Mouse (Mus musculus) frontal cortex, adult (tissue): ENCODE measurements around the gene Tmem181a.
"Not testable (repeated sequence)": the region's sequence is repeated elsewhere in the genome, so short reads cannot be mapped to it uniquely, and the experiment has no call there.

Experiments
- ATAC-seq: cut with Nextera tagmentation; 2 replicates; pipeline ENCODE4 v1.9.2; 2017; ENCODE audit warnings: mild to moderate bottlenecking, moderate library complexity, mixed read lengths; ENCODE audit not compliant: low TSS enrichment

The Tmem181a gene

DNA sequence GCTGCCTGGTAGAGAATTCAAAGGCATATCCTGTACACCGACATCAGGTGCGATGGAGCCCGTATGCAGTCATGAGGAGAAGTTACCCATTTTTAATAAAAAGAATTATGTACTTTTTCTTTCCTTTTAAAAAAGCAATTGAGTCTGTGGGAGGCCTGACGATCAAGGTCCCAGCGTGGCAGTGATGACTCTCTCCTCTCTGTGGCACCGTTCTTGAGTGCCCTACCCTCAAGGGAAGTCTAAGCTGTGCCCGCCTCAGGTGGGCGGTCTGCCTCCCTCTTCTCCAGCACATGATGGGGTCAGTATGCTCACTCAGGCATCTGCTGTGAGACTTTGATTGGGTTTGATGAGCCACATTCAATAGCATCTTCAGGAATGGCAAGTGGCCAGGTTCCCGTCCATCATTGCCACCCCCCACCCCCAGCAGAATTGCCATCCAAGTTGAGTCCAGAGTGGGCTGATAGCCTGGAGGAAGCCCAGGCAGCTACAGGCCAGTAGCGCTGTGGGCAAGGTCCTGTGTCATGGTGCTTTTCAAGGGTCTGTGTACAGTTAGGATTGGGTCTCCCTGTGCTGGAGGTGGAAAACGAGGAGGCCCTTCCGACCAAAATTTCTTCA is 49.1 kb downstream of the Tmem181a start:
- ATAC-seq = not testable (repeated sequence)

DNA sequence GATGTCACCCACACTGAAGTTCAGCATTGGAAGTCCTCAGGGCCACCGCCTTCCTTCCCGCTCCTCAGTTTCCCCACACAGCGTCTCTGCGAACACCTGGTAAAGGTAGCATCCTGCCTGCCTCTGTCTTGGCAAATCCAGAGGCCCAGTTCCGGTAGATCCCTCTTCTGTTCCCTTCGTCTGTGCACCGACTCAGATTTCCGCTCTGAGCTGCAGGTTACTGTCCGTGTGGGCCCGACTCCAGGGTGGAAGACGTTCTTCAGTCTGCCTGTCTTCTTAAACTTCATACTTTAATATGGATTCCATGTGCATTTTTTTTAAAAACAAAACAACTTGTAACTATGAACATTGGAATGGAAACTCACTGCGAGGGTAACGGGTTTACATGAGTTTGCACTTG is 49.8 kb downstream of the Tmem181a start:
- ATAC-seq = not testable (repeated sequence)

DNA sequence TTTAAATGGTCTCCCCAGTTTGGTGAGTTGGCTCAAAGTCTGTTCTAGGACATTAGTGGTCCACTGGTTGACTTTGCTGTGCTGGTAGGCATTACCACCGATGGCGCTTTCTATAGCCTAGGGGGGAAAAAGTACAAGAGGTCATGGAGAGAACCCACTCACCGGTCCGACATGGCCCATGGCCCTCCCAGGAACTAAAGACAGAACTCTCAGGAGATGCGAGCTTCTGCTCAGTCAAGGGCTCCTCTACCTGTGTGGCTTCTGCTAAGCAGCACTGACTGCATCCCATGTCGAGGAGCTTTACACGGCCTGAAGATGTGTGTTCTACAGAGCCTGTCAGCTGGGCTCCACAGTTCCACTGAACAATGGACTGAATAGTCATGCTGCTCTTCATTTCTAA is 55.1 kb downstream of the Tmem181a start:
- ATAC-seq = not testable (repeated sequence)

DNA sequence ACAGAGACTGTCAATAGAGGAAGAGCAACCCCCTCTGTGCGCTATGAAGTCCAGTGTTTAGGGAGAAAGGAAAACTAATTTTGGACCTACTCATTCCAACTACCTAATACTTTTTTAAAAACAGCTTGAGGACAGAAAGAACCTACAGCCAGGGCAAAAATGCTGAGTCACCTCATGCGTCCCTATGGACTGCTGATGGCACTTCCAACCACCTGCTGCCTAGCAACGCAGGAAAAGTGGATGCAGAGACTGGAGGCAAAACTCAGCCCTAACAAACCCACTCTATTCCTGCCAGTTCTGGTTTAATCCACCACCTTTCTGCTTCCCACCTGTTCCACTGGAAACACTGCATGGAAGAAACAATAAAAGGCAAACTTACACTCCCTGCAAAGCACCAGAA is 56.1 kb downstream of the Tmem181a start:
- not testable (repeated sequence) for ATAC-seq

DNA sequence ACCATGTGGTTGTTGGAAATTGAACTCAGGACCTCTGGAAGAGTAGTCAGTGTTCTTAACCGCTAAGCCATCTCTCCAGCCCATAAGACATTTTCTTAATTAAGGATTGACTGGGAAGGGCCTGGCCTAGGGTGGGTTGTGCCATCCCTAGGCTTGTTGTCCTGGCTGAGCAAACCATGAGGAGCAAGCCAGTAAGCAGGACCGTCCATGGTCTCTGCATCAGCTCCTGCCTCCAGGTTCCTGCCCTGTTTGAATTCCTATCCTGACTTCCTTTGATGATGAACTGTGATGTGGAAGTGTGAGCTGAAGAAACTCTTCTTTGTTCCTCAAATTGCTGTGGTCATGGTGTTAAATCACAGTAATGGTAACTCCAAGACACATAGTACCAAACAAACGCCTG is 57.8 kb downstream of the Tmem181a start:
- not testable (repeated sequence) for ATAC-seq

DNA sequence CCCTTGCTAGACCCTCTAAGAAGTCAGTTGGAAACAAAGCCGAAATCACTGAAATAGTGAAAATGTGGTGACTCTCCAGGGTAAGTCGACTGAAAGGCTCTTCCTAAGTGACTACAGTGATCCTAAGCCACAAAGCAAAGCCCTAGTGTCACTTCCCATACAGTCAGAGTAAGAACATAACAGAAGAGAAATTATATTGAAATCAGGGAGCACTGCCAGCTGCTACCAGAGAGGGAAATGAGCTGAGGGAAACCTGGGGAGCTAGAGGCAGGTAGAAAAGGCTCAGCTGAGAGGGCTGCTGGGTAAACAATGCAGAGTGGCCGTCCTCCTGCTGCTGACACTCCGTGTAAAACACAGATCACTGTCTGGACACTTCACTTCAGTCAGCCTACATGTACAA is 59.0 kb downstream of the Tmem181a start:
- ATAC-seq = not testable (repeated sequence)

DNA sequence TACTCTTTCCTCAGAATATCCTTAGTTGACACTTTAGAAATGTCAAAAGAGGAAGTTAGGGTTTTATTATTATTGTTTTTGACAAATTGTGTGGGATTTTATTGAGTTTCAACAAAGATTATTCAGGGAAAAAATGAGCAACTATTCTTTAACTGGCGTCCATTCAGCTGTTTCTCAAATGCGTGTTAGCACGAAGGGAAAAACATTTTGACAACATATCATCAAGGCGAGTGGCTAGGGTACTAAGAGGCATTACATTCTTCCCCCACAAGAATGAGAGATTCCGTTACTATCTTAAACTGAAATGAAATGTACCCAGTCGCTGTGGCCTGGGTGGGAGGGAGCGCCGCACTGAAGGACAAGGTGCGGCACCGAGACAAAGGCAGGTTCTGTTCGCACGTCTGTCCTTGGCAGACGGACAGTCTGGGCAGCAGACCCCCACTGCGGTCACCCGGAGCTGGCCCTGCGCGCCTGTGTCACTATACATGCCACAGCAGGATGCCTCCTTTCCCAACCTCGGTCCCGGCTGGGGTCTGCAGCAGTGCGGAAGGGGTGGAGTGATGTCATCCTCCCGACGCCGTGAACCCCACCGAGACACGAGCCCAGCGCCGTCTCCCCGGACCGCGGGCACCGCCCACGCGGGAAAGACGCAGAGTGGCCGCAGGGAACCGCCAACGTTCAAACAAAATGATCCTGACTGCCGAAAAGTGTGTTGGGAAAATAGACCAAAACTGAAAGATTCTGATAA is 59.9 kb downstream of the Tmem181a start:
- ATAC-seq = not testable (repeated sequence)

DNA sequence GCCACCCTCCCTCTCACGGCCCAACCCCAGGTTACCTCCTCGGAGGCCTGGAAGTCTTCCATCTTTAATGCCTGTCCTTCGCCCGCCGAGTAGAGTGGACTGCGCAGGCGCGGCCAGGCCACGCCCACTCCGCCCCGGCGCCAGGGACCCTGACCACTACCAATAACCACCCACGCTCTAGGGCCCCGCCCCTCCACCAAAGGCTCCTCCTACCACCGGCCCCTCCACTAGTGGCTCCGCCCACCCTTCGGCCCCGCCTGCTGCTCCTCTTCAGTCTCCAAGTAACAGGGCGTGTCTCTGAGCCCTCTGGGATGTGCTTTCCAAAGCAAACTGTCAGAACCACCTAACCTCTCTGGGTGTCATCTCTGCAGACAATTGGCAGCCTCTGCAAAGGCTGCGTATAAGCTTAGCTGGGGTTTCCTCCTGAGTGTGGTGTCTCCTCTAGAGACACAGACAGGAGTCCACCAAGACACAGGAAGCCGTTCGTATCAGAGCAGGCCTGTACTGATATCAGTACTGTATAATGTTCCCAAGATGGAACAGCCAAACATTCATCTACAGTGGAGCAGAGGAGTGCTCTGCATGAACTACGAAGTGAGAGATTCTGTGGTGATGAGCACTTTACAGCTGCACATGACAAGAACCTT is 60.8 kb downstream of the Tmem181a start, which contains the start of gene Dynlt1a:
Dynlt1a (minus strand) TSS at position 162 of the 647 bp plus-strand sequence.
- ATAC-seq = peak; percentile 49

DNA sequence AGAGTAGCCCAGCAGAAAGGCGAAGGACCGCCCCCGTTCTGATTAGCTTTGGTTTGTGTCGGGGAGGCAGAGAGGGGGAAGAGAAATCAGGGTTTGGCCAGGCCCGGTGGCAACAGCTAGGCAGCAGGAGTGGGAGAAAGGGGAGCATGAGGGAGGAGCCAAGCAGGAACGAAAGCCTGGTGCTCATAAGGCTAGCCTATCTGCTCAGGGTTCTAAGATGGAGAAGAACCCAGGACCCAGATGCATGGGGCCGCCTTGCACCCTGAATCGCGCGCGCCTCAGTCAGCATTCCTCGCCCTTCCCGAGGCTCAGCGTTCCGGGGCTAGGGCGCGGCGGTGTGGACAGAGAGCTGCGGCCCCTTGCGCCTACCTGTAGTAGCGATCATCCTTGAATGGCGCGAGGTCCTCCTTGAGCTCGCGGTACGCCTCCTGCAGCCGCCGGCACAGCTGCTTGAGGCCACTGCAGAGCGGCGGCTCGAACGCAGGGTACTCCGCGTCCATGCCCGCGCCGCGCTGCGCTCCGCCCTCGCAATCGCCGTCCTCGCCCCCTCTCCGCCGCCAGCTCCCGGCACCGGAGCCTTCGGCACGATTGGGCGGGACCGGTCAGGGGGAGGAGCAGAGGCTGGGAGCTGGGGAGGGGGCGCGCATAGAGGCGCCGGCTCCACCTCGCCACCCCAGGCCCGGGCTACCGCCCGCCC is 64.6 kb downstream of the Tmem181a start:
- ATAC-seq = peak; percentile 74

DNA sequence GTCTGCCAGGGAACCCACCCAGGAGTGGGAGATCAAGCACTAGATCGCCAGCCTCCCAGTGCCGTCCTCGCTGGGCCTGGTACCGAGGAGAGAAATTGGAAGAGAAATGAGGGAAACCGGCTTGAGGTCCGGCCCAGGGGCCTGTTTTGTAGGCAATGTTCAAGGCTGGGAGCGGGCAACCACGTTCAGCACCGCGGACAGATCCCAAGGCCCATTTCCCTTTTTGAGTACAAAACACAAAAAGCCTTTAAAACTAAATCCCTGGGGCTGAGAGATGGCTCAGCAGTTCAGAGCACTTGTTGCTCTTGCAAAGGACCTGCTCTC is 65.1 kb downstream of the Tmem181a start:
- ATAC-seq = not testable (repeated sequence)

DNA sequence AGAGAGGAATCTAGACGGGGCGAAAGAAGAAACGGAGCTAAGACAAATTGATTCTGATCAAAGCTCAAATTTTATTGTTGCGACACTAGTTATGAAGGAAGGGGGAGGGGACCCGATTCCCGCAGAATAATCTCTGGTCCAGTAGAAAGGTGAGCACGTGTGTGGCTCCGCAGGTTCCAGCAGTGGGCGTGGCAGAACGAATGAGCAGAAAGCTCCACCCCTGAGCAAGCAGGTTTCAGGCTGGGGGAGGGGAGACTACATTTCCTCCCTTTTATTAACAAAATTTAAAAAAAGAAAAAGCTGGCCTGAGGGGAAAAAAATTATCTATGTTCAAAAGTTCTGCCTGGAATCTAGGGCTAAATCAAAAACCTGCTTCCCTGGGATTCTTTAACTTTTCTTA is 68.4 kb downstream of the Tmem181a start:
- ATAC-seq = not testable (repeated sequence)

DNA sequence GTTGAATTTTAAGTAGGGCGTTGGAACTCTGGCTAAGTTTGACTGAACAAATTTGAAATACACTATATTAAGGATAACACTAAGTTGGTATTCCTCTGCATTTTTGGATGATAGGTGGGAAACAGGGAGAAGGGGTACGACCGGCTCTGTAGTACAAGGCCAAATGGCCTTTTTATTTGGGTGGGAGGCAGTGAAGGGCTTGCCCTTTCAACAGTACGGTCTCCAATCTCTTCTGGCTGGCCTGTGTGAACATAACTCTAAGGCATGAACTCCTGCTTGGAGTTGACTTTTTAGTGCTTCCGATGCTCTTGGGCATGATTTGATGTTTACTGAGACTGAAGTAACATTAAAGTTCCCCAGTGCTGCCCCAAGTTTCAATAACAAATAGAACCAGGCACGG is 68.9 kb downstream of the Tmem181a start:
- ATAC-seq = not testable (repeated sequence)

DNA sequence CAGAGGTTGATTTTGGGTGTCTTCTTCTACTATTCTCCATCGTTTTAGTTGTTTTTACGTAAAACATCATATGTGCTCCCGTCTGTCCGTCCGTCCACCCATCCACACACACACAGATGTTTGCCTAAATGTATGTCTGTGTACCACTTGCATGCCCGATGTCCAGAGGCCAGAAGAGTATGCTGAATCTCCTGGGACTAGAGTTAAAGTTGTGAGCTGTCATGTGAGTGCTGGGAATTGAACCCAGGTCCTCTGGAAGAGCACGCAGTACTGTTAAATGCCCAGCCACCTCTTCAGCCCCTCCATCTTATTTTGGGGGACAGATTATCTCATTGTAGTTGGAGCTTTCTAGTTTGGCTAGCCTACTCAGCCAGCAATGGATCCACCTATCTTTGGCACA is 70.9 kb downstream of the Tmem181a start:
- ATAC-seq = not testable (repeated sequence)

DNA sequence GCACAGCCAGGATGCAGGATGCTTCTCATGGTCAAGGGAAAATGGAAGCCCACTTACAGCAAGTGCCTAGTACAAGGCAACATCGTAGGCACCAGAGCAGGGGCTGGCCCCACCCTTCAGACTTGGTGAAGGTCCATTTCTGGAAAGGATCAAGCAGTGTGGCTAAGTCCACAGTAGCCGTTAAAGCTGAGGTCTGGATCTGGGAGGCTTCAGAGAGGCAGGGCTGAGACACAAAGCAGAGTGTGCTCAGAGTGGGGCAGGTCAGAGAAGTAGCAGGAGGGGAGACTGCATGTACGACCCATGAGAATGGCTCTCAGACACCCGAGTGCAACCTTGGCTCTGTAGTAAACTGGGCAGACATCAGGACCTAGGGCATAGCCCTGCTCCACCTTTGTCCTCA is 72.3 kb downstream of the Tmem181a start:
- not testable (repeated sequence) for ATAC-seq

DNA sequence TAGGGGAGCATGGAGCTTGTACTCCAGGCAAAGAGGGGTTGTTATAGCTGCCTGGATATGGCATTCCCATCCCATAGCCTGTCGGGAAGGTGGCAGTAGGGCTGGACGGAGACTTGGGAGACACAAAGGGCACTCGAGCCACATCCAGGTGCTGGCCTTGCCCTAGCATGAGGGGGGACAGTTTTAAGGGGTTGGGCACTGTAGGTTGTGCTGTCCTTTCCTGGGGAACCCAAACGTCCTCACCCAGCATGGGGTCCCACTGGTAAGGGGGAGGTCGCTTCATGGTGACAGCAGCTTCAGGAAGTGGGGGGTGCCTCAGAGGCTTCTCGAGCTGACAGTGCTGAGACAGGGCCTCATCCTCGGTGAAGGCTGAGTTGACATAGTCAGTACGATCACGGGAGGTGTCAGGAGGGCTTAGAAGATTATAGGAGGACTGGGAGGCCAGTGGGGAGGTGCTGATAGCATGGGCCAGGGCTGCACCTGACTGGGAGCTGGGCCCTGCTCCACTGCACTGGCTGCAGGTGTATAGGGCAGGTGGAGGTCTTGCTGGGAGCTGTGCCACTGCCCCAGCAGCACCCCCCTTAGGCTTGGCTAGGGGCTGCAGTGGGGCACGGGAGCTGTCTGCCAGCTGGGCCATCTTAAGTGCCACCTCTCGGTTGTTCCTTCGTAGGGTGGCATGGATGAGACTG is 86.1 kb downstream of the Tmem181a start:
- not testable (repeated sequence) for ATAC-seq

DNA sequence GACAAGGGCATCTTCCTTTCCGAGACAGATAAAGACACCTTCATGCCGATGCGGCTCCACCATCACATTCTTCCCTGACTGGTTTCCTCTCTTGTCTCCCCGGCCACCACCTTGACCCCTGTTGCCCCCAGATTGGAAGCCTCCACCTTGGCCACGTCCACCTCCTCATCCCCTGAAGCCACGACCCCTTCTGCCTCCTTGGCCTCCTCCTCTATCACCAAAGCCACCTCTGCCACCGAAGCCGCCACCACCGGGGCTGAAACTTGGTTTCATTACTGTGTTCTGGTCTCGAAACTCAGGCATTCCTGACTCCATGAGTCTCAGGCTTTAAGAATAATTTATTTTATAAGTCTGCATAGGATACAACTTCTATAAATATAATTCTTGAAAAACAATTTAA is 98.6 kb downstream of the Tmem181a start:
- not testable (repeated sequence) for ATAC-seq
